Mouse (Mus musculus) heart, postnatal 10 days (tissue): ENCODE measurements around the gene Gcn1l1. TPM values are rescaled to one million over a fixed set of nuclear protein-coding genes. Genes with fewer than 3 reads are reported as not detected.

Experiments
- DNase-seq, 2 experiments: peaks; one replicate each; pipeline ENCODE4 v3.0.0; 2021
- intact Hi-C: fragments of 180-260 bp; cut with DNase I; formaldehyde crosslinking; loops from one replicate; pipeline ENCODE4 v1.15.1; 2025
- total RNA-seq, 2 experiments: library from RNA; stranded (reverse); gene quantifications; 2 replicates each; pipeline ENCODE4 v1.2.3; 2021

The Gcn1l1 gene
- total RNA-seq, 2 experiments from 2014 or later = 47.2 to 51.7 TPM

DNA sequence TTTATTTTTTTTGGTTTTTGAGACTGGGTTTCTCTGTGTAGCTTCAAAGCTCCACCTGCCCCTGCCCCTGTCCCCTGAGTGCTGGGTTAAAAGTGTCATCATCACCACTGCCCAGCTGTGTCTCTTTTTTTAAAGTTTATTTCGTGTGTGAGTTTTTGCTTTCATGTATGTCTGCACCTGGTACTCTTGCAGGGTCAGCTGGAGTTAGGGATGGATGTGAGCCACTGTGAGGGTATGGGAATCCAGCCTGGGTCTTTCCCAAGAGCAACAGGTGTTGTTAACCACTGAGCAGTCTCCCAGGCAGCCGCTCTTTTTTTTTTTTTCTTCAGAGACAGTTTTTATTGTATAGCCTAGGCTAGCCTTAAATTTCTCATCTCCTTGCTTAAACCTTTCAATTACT lies 21.7 kb downstream of the Gcn1l1 start:
- intact Hi-C loops = no loop called here

DNA sequence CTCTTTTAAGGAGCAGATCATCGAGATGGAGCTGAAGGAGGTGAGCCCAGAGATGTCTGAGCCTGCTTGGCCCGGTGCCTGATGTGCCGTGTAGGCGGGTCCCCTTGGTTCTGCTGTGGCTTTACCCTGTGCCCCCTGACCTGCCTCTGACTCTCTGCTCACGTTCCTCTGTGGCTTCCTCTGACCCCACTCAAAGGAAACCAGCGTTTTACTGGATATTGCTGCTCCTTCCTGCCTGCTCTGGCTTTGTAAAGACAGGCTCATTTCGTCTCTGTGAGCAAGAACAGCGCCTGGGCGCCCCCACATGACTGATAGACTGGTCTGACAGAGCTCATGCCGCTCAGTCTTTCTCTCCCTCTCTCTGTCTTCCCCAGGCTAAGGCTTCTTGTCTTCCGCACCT lies 26.0 kb downstream of the Gcn1l1 start:
- intact Hi-C loops = no loop called here
- DNase-seq = no peak

More for the DNA sequence above, 21.7 kb downstream of the Gcn1l1 start:
- no peak for DNase-seq

DNA sequence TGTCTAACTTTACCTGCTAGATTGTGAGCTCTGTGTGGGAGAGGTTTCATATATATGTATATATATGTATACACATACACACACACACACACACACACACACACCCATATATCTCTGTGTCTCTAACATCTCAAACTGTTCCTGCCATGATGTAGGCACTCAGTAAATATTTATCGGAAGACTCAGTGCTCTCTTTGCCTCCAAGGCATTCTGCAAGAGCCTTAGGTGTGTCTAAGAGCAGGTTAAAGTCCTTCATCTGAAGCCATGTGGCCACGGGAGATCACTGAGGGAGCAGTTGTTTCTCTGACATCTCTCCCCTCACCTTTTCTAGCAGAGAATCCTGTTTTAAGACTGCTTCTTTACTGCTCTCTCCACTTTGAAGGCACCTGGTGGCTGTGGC lies 26.5 kb downstream of the Gcn1l1 start:
- no peak for DNase-seq
- intact Hi-C loops = no loop called here

DNA sequence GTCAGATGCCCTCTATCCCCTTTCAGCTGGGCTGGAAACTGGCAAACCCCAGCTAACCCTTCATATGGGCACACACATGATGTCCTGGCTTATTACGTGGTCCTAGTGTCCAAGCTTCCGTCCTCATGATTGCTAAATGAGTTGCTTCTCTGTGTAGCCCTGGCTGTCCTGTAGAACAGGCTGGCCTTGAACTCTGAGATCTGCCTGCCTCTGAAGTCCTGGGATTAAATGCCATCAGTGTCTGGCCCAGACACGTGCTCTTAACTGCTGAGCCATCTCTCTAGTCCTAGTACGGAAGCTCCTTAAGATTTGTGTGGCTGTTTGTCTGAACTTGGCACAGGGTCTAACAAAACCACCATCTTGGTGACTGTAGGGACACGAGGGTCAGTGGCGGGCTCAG lies 38.5 kb downstream of the Gcn1l1 start:
- DNase-seq = no peak
- intact Hi-C loops = no loop called here

DNA sequence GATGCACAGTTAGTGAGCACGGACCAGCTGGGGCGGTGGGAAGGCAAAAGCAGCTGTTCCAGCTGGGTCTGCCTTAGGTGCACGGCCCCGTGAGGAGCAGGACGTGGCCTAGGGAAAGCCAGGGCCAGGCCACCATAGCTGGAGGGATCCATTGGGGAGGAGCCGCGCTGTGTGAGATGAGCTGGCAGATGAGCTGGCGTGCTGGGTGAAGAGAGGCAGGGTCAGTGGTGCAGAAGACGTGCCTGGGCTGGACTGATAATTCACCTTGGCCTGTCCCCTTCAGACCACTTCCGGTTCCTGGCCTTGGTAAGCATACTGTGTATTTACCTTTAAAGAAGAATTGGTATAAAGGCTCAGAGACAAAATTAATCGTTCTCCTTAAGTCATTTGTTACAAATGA lies 46.5 kb downstream of the Gcn1l1 start:
- intact Hi-C loops = no loop called here
- no peak for DNase-seq

DNA sequence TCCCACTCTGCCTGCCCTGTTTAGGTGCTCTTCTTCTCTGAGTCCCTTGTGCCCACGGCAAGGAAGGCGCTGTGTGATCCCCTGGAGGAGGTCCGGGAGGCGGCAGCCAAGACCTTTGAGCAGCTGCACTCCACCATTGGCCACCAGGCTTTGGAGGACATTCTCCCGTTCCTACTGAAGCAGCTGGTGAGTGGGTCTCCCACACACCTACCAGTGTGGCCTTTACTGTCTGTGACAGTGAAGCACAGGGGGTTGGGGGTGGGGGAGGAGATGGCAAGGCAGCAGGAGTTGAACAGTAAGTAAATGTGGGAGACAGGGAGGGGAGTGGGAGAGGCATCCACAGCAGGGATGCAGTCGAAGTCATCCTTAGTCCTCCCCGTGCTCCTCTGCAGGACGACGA lies 48.3 kb downstream of the Gcn1l1 start:
- no peak for DNase-seq
- intact Hi-C loops = no loop called here

DNA sequence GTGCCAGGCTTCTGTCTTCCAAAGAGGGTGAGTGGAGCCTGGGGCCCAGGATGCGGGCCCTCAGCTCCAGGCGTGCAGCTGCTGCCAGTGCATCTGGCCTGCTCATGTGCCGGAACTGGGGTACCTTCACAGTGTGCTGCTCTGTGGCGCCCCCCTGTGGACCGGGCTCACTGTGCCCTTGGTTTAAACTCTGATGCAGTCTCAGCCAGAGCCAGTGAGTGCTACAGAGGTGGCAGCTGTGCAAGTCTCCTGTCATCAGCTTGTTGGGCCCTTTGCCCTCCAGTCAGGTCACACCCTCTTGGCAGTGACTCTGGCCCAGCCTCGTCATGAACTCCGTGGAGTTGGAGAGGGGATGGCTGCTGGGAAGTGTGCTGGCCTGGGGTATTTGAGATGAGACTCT lies 49.9 kb downstream of the Gcn1l1 start:
- intact Hi-C loops = no loop called here
- peak; percentile 83 to 87 for DNase-seq

DNA sequence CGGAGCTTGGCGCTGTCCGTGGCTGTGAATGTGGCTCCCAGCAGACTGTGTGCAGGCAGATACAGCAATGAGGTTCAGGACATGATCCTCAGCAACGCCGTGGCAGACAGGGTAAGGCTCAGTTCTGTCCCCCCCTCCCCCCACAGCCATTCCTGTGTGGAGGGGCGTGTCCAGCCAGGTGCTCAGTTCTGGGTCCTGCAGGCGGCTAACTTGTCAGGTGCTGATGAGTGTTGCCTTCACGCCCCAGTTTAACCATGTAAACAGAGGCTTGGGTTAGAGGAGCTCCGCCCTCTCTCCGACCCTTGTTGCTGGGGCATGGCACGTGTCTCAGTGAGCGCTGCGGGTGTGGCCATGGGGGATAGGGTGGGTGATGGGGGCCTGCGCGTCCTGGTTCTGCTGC lies 54.6 kb downstream of the Gcn1l1 start:
- DNase-seq = no peak
- intact Hi-C loops = no loop called here

DNA sequence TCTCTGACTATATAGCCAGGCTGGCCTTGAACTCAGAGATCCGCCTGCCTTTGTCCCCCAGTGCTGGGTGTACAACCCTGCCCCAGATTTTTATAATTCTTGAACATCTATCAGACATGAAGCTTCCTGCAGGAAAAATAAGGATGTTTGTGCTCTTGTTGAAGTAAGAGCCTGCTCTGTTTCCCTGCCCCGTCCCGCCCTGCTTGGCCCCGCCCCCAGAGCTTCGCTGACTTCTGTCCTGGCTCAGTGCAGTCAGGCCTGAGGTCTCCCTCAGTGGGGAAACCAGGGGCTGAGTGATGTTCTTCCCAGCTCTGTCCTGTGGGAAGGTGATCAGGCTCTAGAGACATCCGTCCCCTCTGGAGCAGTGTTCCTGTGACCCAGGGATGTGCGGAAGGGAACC lies 57.6 kb downstream of the Gcn1l1 start:
- DNase-seq = no peak
- intact Hi-C loops = no loop called here

DNA sequence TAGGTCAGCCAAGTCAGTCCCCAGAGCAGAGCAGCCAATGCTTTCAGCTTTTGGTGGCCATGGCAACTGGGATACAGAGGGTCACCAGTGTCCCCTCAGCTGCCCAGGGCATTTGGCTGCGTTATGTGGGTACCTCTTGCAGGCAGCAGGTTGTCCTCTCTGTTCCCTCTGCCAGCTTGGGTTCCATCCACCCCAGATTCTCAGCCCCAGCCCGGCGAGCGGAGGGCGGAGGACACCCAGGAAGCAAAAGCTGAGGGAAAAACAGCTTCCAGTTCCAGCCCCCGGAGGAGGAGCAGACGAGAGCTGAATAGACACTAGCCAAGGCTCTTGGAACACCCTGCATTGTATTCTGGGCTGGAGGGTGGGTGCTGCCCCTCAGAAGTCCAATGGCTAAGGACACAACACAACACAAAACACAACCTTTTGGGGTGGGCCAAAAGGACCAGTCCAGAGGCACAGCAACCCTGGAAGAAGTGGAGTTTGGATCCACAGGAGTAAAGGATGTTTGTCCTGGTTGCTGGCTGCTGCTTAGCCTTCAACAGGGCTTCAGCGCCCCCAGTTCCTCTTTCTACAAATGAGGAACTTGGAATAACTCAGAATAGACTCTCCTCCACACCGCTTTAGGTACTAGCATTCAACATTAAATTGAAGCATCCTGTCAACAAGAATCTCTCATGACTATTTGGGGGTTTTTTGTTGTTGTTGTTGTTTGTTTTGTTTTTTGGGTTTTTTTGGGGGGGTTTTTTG lies 58.8 kb downstream of the Gcn1l1 start:
- DNase-seq = peak in 1 of 2 experiments; percentile 33
- intact Hi-C loops = no loop called here

DNA sequence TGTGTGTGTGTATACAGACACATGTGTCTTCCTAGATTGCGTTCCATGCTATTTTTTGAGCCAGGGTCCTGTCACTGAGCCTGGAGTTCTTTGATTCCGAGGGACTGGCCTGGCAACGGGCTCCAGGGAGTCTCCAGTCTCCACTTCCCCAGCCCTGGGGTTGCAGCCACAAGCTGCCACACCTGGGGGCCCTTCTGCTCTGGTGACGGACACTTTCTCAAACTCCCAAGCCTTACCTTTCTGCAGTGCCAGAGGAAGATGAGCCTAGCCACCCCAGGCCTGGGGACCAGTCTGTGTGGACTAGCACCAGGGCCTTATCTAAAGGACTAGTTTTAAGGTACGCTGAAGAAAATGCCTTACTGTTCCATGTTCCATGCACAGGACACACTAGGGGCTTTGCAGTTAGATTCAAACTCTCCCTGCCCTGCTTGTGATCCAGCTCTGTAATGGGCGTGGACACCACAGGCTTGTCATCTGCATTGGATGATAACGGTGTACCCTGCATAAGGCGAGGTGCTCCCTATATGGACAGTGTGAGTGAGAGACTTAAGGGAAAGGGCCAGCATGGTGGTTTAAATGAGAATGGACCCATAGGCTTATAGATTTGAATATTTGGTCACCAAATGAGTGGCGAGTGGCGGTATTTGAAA lies 61.3 kb downstream of the Gcn1l1 start:
- DNase-seq = no peak
- intact Hi-C loops = no loop called here

DNA sequence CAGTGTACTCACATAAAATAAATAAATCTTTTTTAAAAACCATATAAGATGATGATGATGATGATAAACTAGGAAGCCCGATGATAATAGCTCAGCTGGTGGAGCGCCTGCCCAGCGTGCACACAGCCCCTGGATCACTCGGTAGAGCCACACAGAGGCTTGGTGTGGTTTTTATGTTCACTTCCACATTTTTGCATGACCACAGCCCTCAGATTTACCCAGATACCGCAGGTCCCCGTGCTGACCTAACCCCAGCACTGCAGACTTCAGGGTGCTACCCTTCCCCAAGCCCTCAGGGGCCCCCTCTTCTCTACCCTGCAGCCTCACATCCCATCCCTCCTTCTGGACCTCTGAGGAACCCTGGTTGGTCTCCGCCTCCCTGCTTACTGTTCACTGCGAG lies 63.0 kb downstream of the Gcn1l1 start:
- no peak for DNase-seq
- intact Hi-C loops = no loop called here

DNA sequence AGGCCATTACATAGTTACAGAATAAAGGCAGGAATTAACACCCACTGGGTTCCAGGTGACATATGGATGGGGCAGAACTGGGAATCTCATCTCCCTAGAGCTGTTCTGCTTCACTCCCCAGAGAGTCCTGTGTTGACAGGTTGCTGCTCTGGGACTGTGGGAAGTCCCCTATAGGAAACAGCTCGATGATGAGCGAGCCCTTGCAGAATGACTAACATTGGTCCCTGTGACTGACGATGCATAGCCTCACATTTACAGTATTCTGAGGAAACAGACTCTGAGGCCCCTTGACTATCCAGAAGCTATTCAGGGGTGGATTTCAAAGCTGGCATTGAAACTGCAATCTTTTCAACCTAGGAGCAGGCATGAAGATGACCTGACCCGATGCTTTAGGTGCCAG lies 64.6 kb downstream of the Gcn1l1 start:
- DNase-seq = no peak
- intact Hi-C loops = no loop called here

DNA sequence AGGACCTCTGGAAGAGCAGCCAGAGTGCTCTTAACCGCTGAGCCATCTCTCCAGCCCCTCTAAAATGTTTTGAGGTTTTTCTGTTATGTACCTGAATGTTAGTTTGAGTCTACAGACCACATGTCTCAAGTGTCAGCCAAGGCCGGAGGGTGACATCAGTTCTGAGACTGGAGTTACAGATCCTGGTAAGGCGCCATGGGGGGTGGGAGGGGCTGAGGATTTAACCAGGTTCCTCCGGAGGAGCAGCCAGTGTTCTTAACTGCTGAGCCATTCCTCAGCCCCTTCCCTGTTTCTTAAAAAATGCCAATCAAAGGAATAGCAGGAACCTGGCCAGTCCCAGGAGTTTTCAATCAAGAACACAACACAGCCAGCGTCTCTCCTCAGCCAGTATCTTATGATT lies 65.2 kb downstream of the Gcn1l1 start:
- intact Hi-C loops = no loop called here

DNA sequence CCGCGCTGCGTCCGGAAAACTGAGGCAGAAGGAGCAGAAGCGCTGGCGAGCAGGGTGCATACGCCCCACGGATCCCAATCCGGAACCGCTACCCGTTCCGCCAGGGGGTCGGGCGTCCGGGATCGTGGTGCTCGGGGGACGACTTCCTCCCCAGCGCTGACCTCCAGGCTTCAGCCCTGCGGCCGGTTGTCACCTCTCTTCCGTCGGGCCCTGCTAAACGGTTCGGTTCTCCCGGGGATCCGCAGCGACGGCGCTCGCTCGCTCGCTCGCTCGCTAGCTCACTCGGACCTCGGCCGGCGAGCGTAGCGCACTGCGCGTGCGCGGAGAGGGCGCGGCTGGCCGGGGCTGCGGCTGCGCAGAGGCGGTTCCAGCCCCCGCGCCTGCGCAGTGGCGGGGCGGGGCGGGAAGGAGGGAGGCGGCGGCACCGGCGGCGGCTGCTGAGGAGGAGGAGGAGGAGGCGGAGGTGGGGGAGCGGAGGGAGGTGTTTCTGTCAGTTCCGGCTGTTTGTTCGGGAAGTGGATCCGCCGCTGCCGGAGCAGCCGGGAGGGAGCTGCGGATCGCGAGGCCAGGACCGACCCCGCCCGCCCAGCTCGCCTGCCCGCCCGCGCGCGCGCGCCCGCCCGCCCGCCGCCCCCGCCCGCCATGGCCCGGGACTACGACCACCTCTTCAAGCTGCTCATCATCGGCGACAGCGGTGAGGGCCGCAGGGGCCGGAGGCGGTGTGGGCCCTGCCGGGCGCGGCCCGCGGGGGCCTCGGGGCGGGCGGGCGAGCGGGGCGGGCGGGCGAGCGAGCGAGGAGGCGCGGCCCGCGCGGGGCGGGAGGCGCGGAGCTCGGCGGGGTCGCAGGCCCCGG lies 66.7 kb downstream of the Gcn1l1 start, which contains the start of gene Rab35:
TSS of gene Rab35 (plus strand) at position 404 of the 853 bp plus-strand sequence.
- peak; percentile 96 for DNase-seq
- intact Hi-C loops = no loop called here

More for the DNA sequence above, 65.2 kb downstream of the Gcn1l1 start:
- DNase-seq = no peak

DNA sequence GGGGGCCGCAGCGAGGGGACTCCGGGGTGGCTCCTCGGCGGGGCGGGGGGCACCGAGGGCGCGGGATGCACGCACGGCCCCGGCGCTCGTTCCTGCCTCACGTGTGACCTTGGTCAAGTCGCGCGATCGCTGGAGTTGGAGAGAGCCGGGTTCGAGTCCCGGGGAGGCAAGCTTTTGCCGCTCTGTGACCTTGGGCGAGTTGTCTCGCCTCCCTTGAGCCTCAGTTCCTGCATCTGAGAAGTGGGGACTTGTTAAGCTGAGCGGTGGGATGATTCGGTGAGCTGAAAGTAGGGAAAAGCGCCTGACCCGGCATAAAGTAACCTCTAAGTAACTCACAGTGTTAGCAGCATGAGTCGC lies 67.3 kb downstream of the Gcn1l1 start:
- intact Hi-C loops = no loop called here
- peak; percentile 44 to 62 for DNase-seq

DNA sequence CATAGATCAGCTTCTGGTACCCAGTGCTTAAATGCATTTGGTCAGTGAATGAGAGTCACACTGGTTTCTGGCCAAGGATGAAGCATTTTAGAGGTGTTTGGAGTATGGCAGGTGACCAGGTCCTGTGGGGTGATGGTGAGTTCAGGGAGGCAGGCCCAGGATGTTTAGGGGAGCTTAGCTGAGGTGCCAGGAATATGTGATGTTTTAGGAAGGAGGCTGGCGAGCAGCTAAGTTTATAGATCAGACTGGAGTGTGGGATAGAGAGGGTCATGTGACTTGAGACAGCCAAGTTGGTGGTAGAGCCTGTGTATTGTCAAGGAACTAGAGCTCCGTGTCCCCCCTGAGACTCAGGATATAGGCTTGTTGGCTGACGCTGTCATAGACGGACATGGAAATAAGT lies 68.0 kb downstream of the Gcn1l1 start:
- no peak for DNase-seq
- intact Hi-C loops = no loop called here

DNA sequence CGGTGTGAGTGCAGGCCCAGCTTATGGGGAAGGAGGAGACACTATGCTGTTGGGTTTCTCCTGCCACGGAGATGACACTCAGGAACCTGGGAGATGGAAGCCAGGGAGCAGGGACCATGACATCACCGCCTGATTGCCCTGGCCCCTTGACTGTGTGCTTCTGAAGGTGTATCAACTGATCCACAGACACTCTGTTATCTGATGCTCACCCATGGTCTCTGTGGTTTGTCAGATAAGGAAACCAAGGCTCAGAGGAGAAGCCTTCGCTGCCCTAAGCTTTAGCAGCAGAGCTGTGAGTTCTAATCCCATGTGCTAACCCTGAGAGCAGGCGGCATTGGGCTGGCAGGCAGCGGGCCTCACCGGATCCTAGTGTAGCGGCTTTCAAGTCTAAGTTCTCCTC lies 69.0 kb downstream of the Gcn1l1 start:
- no peak for DNase-seq
- intact Hi-C loops = no loop called here

DNA sequence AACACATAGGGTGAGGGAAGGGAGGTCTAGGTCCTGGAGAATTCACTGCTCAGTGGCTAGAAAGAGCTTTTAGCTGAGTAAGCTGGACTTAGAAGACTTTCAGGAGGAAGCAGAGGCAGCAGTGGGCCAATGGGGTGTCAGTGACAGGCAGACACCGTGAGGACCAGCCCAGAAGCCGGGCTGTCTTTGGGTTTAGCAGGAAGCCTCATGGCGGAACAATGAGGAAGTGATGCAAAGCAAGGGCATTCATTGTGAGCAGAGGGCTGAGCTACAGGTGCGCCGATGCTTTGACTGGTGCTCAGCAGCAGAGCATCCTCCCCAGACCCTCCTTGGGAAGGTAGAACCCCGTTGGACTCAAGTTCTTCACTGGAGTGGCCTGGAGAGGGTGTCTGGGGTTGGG lies 70.5 kb downstream of the Gcn1l1 start:
- intact Hi-C loops = no loop called here
- peak in 1 of 2 experiments; percentile 28 for DNase-seq

DNA sequence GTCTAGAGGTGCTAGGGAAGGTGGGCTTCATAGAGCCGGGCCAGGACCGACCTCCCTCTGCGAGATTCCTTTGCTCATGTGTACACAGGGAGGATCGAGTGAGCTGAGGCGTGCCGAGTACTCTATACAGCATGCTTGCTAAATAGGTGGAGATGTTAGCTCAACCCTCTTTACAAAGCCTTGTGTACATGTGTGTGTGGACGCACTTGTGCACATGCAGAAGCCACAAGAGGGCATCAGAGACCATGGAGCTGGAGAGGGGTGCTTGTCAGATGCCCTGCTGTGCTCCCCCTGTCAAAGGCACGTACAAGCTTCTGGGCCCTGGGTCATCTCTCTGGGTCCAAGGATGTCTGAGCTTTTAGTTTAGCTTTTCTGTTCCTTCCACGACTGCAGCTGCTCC lies 79.1 kb downstream of the Gcn1l1 start:
- DNase-seq = no peak
- intact Hi-C loops = no loop called here

DNA sequence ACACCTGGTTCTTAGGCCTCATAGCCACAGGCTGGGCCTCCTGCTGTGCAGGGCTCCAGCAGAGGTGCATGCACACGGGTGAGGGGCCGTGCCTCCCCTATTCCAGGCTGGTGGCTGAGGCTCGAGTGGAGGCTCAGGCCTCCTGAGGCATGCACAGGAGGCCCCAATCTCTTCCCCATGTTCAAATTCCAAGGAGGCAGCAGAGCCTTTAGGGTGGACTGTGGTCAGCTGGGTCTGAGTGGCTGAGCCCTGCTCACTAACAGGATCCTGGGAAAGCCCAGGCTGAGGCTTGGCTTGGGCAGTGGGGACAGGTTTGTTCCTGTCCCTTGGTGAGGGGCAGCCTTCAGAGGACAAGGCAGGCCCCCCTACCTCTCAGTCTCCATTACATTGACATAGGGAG lies 83.8 kb downstream of the Gcn1l1 start:
- intact Hi-C loops = no loop called here
- no peak for DNase-seq

DNA sequence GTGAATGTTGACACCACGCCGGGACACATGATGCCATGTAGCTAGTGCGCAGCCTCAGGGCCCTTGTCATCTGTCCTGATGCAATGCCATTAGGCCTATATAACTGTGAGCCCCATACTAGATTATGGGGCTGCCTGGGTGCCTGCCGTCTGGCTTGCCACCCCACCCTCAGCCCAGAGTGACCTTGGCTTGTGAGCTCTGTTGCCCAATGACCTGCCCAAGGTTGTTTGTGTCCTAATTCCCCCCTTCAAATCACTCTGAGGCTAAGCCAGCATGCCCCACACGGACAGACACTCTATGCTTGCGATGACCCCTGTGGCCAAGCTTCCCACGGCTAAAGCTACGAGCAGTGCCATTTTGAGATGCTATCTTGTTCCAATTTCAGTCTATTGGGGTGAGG lies 84.6 kb downstream of the Gcn1l1 start:
- intact Hi-C loops = loop anchor here (5.0 to 10.0 kb wide), 2 partner anchors 83 to 365 kb away; partner anchors contain the start of gene Bicdl1

More for the DNA sequence above, 84.6 kb downstream of the Gcn1l1 start:
- DNase-seq = no peak
